1 mouse cellular context compared by ENCODE assay signal in the genomic region with DNA sequence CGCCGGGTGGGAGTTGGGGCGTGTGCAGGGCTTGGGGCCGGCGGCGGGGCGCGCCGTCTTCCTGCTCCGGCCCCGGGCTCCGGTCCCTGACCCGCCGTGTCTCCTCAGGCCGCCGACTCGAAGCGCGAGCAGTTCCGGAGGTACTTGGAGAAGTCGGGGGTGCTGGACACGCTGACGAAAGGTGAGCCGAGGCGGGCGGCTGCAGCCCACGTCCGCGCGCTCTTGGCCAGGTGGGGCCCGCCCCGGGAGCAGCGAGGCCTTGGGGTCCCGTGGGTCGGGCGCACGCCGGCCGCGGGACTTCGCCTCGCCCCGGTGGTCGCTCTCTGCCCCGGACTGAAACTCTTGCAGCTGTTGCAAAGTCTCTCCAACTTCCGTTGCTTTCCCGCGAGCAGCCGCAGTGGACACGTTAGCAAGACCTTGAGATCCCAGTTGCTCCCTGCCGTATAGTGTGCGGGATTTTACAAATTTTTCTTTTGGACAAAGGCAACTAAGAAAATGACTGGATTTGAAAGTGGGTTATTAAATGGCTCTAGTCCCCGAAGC.
A peak's percentile ranks its signal among the peaks of the same experiment; 100 is the strongest.
TF ChIP-seq lines count a peak whose summit lies in the region.

No protein-coding gene starts in this region.

TF ChIP-seq in CH12.LX, 34 proteins besides CTCF, POLR2A, EP300 and RAD21:
- TF ChIP-seq ZMIZ1 (IDR thresholded peaks at IDR 0.05; ENCODE audit: low read depth, low read length): 0 out of 2 replicates have a peak, but pooled peaks have one; percentile 15
- TF ChIP-seq CHD2 (IDR thresholded peaks at IDR 0.05; ENCODE audit: low read length): 0 out of 2 replicates have a peak, but pooled peaks have one; percentile 19
- no peak for TF ChIP-seq NELFE (IDR thresholded peaks at IDR 0.05; ENCODE audit: low read depth, low read length)
- no peak for TF ChIP-seq BHLHE40 (IDR thresholded peaks at IDR 0.05; ENCODE audit: low read depth, low read length)
- no peak for TF ChIP-seq MEF2A (IDR thresholded peaks at IDR 0.05; ENCODE audit: borderline replicate concordance, low read depth, low read length)
- no peak for TF ChIP-seq MYC (IDR thresholded peaks at IDR 0.05; ENCODE audit: low read depth, low read length)
- no peak for TF ChIP-seq TCF12 (IDR thresholded peaks at IDR 0.05; ENCODE audit: low read depth, low read length)
- no peak for TF ChIP-seq KAT2A (IDR thresholded peaks at IDR 0.05; ENCODE audit: insufficient replicate concordance, low read length)
- 0 out of 2 replicates have a peak, but pooled peaks have one; percentile 16 for TF ChIP-seq NRF1 (IDR thresholded peaks at IDR 0.05; ENCODE audit: low read depth, low read length)
- no peak for TF ChIP-seq E2F4 (IDR thresholded peaks at IDR 0.05; ENCODE audit: insufficient replicate concordance, low read depth, low read length)
- no peak for TF ChIP-seq HCFC1 (IDR thresholded peaks at IDR 0.05; ENCODE audit: low read depth, low read length)
- TF ChIP-seq MAX (IDR thresholded peaks at IDR 0.05; ENCODE audit: low read length): peak; percentile 52; the same call in 1 of the 2 replicates
- TF ChIP-seq USF1 (IDR thresholded peaks at IDR 0.05; ENCODE audit: low read depth, low read length): no peak
- TF ChIP-seq ZKSCAN1 (IDR thresholded peaks at IDR 0.05; ENCODE audit: borderline replicate concordance, low read depth, low read length): no peak
